Mouse (Mus musculus): ENCODE results near the gene Cryl1.

DNA sequence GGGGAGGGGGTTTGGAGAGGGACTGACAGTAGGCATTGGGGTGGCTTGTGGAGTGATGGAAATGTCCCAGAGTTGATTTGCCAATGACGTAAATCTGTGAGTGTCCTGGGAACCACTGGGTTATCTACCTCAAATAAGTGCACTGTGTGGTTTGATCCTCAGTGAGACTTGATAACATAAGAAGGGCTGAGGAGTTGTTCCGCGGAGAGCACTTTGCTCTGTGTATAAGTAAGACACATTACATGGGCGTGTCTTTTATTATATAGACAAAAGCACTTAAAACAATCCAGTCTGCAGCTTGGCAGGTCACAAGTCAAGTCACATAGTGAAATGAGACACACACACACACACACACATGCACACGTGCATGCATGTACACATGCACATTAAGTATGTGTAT, 155.4 kb downstream of the Cryl1 start:
- TF ChIP-seq CTCF (IDR thresholded peaks at IDR 0.05; ENCODE audit: low read depth, low read length) (no peak), GATA1 (IDR thresholded peaks at IDR 0.05; ENCODE audit: borderline replicate concordance, low read length) (no peak), POLR2AphosphoS5 (IDR thresholded peaks at IDR 0.05; ENCODE audit: insufficient replicate concordance, low read depth, low read length) (no peak)

Measured in G1E (cell line).